Mouse (Mus musculus) lung, postnatal 10 days (tissue): Measurements from ENCODE around the gene Aen.

Experiments
- DNase-seq: peaks from one replicate; pipeline ENCODE4 v3.0.0; 2021

Gene Aen

DNA sequence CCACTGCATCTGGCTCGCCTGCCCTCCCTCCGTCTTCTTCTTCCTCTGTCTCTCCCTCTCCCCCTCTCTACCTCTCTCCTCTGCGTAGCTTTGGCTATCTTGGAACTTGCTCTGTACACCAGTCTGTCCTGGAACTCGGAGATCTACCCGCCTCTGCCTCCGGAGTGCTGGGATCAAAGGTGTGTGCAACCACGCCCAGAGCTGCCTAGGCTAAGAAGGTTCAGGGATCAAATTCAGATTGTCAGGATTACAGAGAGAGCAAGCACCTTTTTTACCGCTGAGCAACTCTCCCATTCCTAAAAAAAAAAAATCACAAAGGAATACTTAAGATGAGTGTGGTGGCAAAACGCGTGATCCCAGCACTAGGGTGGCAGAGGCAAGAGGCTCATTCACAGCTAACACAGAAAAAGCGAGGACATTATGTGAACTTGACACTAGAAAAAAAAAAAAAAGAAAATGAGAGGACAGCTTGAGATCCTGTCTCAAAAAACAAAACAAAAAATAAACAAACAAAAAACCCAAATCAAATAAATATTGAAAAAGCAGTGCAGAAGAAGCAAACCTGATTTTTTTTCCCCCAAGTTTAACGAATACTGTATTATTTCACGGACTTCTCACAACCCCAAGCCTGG is 517 bp upstream of the Aen start:
- no peak for DNase-seq

DNA sequence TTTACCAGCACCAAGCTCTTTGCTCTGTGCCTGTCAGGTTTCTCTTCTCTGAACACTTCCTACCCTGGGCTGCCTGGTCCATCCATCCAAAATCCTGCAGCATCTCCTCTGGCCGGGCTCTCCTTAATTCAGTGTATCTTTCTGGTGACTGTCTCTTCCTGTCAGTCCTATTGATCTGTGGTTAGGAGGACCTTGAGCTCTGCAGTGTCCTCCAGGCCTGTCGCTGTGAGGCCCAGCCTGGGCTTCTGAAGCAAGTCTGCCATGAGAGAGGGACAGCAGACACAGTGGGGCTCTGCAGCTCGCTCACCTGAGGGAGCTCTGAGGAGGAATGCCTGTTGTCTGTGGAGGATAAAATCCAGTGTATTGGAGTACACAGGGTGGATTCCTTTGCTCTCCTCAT is 1.9 kb downstream of the Aen start:
- no peak for DNase-seq

DNA sequence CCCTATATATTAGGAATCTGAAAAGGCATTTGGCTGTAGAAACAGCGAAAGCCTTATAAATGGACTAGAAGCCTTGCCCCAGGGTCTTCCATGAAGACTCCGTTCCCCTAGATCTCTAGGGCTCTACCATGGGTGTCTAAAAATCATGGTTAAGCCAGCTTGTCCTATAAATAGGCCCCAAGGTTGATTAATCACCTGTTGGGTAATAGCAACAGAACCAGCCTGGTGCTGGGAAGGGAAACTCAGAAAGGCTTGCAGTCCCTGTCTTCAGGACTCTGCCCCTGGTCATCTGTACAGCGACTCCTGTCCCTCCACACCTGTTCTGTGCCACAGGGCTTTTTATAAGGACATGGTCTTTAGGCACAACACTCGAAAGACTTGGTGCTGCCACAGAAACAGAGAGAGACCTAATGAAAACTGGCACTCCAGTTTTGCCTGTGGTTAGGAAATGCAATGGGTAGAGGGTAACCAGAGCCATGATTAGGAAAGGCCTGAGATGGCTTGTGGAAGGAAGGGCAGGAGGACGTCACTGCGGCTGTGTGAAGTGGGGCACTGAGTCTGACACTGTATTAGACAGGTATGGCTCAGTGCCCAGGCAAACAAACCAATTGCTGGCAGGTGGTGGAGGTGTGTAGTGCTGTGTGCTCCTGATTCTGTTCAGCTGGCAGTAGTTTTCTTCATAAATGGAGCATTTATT is 7.7 kb downstream of the Aen start:
- DNase-seq = peak; percentile 44

DNA sequence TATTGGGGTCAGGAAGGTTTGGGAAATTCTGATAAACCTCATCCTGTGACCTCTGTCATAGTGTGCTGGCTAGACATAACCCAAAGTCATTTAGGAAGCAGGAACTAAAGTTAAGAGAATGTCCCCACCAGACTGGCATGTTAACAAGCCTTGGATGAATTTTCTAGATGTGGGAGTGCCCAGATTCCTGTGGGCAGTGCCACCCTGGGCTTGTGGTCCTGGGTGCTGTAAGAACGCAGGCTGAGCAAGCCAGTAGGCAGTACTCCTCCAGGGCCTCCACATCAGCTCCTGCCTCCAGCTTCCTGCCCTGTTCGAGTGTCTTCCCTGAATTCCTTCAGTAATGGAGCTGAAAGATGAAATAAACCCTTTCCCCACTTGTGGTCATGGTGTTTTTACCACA is 8.5 kb downstream of the Aen start:
- DNase-seq = no peak

DNA sequence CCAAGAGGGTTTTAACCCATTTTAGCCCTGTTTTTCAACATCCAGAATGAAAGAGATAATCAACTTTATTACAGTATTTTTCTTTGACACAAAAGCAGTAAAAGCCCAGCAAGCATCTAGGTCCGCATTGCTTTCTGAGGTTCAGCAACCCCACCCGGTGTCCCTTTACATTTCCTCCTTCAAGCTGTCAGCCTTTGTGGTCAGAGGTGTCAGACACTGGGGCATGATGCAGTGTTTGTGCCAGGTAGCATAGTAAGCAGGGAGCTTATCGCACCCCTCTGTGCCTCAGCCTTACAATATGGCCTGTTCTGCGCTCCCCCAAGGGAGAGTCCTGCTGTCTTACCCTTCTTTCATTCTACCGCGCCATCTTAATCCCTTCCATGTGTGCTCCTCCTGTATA is 13.4 kb downstream of the Aen start:
- DNase-seq = no peak

DNA sequence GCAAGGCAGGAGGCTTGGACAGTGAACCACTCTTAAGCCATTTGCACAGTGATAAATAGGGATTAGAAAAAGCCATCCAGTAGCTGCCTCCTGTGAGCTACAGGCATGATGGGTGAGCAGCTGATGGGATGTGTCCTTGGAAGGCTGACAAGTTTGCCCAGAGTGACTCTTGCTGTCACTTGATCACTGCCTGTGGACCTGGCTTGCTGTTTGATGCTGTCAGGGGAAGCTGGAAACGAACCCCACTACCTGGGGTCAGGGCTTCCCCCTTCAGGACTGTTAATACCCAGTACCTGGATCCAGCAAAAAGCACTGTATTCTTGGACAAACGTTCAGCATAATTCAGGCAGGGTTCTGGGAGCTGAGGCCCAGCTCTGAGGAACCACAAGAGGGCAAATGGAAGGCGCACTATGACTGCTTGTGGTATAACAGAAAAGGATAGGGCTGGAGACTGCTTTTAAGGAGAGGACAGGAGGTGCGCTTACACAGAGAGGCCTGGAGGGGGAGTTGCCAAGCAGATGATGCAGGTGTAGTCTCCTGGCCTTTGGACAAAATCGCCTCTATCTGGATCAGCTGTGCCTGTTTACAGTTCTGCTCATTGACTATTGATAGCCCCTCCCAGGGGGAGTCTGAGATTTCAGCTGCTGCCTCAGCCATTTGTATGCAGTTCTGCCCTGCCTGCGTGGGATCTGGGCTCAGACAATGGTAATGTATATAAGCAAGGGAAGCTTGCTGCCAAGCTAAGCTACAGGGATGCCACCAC is 14.9 kb downstream of the Aen start:
- no peak for DNase-seq

DNA sequence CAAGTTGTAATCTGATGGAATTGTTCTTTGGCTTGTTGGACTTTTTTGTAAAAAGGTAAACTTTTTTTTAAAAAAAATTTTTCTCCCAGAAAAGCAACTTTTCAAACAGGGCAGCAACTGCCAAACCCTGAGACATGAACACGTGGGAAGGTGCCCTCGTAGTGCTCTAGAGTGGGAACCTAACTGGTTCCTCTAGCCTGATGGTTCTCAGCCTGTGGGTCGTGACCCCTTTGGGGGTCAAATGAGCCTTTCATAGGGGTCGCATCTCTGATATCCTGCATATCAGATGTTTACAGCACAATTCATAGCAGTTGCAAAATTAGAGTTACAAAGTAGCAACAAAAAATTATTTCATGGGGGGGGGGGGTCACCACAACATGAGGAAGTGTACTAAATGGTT is 15.6 kb downstream of the Aen start:
- no peak for DNase-seq

DNA sequence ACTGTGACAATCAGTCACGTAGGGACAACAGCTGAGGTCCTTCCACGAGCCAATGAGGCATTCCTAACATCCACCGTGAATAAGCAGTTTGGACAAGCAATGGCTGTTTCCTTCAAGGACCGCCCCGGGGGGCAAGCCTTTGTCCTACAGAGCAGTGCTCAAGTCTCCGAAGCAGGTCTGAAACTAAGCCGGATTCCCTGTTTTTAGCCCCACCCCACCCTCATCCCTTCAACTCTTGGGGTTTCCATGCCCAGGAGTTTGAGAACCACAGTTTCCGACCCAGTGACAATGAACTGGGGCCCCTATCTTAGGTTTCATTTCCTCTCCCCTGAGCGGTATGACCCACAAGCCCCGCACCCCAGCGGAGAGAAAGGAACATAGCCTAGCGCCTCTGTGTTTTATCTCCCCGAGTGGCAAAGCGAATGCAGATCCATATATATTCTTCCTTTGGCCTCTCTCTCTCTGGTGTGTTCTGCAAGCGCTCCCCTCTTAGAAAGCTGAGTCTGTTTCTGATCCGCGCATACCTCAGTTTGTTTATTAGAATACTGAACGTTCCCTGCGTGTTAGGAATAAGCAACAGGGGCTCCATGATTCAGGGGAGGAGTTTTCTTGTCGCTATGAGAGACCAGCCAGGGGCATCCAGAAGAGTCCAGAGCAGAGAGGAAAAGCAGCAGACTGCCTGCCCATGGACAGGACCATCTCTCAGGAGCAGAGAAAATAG is 16.8 kb downstream of the Aen start:
- peak; percentile 51 for DNase-seq

DNA sequence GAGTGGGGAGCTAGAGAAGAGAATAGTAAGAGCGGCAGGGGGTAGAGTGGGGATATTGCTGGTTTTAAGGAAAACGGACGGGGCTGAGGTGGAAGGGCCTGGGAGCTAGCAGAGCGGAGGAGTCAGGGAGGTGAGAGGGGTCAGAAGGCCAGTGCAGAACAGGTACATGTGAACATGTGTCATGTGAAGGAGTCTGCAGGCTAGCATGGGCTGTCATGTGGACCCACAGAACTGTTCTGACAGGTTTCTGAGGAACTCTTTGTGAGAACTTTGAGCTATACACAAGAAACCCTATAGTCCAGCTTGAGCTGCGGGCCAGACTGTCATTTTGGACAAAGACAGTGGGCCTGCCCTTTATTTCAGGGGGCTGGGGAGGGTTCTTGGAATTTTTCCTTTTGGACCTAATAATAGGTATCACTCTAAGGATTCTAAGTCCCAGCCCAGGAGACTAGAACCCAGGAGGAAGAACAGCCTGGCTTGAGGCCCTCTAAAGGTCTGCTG is 17.4 kb downstream of the Aen start, which contains the start of gene Isg20:
Isg20 (plus strand) TSS at position 451 of the 501 bp plus-strand sequence.
- DNase-seq = no peak

DNA sequence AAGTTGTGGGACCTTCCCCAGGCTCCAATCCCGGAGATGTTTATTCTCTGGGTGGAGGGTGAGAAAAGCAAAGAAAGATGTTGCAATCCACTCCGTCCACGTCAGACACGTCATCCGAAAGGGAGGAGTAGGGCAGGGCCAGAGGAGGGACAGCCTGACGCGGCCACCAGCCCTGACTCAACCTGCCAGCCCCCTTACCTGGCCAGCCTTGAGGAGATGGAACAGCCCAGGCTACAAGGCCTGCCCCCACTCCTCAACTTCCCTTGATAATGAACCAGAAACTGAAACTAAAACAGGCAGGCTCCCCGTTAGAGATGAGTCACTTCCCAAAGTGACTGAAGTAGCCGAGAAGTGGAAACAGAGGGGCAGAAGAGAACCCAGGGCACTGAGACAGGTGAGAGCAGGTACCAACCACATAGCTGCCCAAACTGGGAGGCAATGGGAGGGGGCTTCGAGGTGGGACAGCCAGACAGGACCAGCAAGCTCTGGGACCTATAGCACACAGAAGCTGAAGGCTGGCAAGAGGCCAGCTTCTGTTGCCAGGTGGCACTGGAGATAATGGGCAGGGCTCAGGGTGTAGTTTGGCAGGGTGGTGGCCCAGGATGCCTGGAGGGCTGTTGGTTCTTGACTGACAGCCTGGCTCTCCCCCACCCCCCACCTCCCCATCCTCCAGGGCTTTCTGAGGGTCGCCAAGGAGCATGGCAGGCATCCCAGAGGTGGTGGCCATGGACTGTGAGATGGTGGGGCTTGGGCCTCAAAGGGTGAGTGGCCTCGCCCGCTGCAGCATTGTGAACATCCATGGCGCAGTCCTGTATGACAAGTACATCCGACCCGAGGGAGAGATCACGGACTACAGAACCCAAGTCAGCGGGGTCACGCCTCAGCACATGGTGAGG is 18.2 kb downstream of the Aen start:
- peak; percentile 88 for DNase-seq

DNA sequence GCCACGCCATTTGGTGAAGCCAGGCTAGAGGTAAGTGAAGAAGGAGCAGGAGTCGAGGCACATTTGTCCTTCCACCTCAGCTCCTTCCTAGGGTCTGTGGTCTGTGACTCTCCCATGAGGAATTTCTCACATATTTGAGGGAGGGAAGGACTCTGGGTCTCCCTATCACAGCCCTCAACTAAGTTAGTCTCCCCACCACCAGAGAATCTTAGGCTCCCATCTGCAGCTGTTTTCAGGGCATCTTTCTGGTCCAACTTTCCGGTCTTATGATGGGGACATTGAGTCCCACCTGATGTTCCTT is 18.8 kb downstream of the Aen start:
- no peak for DNase-seq

DNA sequence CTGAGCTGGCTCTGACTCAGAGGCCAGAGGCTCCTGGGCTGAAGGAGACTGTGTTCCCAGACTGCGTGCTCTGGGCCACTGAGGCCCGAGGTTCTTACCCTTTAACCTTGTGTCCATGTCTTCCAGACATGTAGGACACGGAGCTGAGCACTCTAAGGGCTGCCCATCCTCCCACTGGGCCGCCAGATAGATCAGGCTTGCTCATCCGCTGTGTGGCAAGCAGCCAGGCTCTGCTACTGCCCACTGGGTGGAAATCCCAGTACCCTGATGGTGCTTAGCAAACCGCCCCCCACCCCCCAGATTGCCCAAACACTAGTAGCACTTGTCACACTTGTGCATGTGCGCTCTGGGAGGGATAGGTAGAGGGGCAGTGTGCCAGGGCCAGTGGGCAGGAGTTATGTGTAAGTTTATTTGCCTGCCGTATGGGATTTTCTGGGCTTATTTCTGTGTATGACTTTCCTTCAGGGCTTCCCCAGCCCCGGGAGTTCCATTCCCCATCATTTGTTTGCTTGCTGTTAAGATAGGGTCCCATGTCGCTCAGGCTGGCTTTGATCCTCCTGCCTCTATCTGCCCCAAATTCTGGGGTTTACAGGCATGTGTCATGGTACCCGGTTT is 19.3 kb downstream of the Aen start:
- DNase-seq = no peak

DNA sequence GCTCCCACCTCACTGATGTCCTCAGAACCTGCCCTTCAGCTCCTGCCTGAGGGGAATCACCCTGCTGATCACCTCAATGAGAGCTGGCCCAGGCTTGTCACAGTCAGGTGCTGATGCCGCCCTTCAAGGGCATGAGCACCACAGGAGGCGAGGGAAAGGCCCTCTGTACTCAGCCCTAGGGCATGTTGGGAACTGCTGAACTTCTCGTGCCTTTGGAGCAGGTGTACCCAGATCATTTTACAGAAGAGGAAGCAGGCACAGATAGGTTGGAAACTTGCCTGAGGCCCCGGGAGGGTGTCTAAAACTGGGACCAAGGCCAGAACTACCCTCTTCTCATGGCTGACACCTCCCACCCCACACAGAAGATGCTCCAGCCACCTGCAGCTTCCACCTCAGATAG is 23.0 kb downstream of the Aen start:
- no peak for DNase-seq

DNA sequence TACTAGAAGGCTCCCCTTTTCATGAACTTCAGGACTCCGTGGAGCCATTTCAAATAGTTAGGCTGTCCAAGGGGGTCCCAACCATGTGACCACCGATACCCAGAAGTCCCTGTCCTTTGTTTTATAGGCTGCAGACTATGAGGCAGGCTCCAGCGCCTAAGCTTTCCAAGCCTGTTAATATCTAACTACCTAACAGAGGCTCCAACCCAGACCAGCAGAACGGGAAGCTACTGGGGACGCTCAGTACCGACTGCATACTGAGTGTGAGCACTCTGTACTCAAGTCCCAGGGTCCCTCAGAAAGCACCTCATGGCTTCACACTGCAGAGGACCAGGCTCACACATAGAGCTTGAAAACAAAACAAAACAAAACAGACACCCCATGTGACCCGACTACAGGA is 26.9 kb downstream of the Aen start:
- DNase-seq = no peak

DNA sequence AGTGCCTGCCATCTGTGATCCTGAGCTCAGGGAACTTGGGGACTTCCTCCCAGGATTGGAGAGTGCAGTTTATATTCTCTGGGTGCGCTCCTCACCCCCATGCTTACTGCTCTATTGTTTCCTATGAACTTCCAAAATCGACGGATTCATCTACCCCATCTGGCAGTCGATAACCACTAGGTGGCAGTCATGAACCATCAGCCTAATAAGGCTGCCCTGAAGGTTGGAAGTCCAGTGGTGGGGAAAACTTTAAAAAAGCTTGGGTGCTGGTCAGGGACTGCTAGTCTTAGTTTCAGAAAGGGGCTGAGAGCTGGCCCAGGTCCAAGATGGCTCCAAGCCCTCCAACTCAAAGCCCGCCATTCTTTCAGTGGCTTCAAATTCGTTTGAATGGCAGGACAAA is 28.6 kb downstream of the Aen start:
- DNase-seq = peak; percentile 81

DNA sequence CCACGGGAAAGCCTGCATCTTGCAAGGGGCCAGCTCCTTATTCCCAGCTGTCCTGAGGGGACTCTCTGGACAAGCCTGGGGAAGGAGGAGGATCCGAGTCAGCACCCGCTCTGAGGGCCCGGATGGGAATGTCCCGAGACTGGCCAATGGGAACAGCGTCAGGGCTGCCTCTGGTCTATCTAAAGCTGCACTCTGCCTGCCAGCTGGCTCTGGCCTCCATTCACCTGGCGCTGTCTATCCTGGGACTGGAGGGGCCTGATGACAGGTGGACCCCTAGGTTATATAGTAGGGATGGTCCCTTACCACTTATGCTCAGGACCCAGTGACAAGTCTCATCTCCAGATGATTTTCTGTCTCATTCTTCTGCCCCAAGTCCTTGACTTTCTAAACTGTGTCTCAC is 29.1 kb downstream of the Aen start:
- DNase-seq = no peak

DNA sequence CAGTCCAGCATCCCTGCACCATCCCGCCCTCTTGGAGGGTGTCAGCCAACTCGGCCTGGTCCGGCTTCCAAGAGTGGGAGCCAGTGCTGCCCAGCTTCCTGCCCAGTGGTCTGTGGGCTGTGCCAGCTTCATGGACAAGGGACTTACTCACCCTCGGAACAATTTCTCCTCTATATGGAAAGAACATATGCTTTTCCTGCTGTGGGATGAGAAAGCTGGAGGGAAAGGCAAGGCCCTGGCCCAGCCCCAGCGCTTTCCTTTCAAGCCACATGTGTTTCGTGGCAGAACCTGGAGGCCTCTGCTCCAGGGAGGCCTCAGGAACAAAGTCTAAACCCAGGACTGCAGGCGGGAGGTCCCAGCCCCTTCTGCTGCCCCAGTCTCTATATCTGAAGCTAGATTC is 30.0 kb downstream of the Aen start:
- no peak for DNase-seq

DNA sequence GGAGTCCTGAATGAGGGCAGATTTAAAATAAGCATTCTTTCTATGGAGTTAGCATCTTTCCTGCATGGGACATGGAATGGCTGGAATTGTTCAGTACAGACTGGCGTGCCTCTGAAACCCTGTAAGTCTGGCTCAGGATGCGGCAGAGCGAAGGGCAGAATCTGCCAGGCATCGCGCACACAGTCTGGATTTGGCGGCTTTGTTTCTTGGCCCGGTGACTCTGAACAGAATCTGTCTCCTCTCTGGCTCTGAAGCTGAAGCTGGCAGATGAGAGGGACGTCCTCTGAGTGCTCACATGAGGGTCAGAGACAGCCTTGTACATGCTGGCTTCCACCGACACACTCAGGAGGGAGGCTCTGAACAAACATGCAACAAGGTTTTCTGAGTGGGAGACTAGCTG is 30.5 kb downstream of the Aen start:
- no peak for DNase-seq

DNA sequence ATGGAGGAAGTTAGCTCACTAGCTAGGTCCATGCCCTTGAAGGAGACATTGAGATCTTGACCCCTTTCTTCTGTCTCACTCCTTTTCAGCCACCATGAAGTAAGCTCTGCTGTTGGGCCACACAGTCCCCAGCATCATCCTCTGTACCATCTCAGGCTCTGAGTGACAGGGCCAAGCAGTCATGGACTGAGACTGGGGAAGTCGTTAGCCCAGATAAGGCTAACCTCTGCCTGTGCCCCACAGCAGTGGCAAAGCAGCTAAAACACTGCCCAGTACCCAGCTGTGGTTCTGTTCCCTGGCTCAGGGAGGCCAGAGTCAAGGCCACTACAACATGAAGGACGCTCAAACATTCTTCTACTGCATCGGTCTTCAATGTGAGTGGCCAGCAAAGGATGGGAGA is 31.6 kb downstream of the Aen start:
- DNase-seq = no peak

DNA sequence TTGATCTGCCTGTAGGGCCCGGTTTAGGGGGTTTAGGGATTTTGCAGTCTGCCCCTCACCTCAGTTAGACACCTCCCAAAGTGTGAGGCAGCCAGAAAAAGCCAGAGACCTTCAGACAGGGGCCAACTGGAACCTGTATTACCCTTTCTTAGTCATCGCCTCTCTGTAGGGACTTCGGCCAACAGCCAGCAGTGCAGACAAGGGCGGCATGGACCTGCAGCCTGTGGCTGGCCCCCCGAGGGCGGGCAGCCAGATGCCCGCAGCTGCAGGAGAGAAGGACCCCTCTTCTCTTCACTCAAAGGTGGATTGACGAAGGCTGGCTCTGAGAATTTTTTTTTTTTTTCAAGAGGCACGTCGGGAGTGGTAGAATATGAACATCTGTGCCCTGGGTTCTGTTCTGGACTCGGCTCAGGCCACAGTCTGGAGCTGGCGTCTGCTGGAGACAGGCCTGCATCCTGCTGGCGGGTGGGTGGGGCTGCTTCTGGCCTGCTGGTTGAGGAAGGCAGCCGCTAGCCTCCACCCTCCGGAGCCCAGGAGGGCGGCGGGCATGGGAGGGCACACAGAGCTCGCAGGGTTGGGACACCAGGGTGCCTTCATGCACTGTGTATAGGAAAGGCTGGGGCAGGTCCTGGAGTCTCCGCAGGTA is 43.4 kb downstream of the Aen start:
- no peak for DNase-seq

DNA sequence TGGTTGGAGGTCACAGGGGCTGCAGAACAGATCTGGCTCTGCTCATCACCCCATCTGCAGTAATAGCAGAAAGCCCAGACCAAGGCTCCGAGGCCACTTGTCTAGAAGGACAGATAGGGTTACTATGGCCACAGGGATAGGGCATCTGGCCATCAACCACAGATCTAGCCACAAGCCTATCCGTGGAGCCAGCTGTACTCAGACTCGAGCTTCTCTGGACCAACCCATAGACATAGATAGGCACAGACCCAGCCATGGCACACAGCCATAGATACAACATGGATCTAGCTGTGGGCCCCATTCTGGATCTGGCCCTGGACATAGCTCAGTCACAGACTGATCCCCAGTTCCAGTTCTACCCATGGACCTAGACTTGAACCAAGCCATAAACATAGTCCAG is 45.3 kb downstream of the Aen start:
- no peak for DNase-seq

DNA sequence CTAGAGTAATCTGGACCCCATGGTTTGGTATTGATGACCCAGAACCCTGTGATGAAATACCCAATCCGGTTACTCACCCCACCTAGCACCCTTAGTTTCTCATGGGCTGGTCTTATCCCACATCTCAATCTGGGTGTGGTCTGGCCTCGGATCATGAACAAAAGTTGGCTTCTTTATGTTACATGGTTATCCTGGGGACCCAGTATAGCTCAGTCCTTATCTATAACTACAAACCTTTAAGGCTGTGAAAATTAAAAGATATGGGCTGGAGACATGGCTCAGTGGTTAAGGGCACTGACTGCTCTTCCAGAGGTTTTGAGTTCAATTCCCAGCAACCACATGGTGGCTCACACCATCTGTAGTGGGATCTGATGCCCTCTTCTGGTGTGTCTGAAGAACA is 46.9 kb downstream of the Aen start:
- DNase-seq = no peak
